Mouse (Mus musculus): Measurements from ENCODE around the gene Asic3. TPM values are rescaled to one million over a fixed set of nuclear protein-coding genes. Genes with fewer than 3 reads are reported as not detected.
A peak's percentile ranks its signal among the peaks of the same experiment; 100 is the strongest.

Asic3 gene
- polyA plus RNA-seq, 2 experiments from 2014 or later: not detected

GRCm38 (mm10) chr5:24423129-24424003 is 10.2 kb downstream of the Asic3 start, which contains the start of the genes Cdk5 and Slc4a2:
Cdk5 (minus strand) TSS chr5:24423530.
Slc4a2 (plus strand) TSS chr5:24423837.
- ATAC-seq: peak; percentile 92

GRCm38 (mm10) chr5:24424004-24424781 is 11.0 kb downstream of the Asic3 start:
- no peak for ATAC-seq

- peak; percentile 46 for ATAC-seq
Measured at GRCm38 (mm10) chr5:24424861-24425411, 11.7 kb downstream of the Asic3 start.

GRCm38 (mm10) chr5:24425421-24426036 is 12.3 kb downstream of the Asic3 start:
- no peak for ATAC-seq

- ATAC-seq: no peak
Measured at GRCm38 (mm10) chr5:24426037-24426432, 12.8 kb downstream of the Asic3 start.

GRCm38 (mm10) chr5:24426556-24427284 is 13.5 kb downstream of the Asic3 start:
- no peak for ATAC-seq

- ATAC-seq: no peak
Measured at GRCm38 (mm10) chr5:24427285-24427633, 14.1 kb downstream of the Asic3 start.

- no peak for ATAC-seq
Measured at GRCm38 (mm10) chr5:24427981-24428402, 14.8 kb downstream of the Asic3 start.

- no peak for ATAC-seq
Measured at GRCm38 (mm10) chr5:24428596-24428995, 15.4 kb downstream of the Asic3 start.

- ATAC-seq: no peak
Measured at GRCm38 (mm10) chr5:24433993-24434392, 20.8 kb downstream of the Asic3 start.

GRCm38 (mm10) chr5:24441187-24441586 is 28.0 kb downstream of the Asic3 start:
- ATAC-seq: no peak

- no peak for ATAC-seq
Measured at GRCm38 (mm10) chr5:24442029-24442428, 28.8 kb downstream of the Asic3 start.

GRCm38 (mm10) chr5:24443204-24443603 is 30.0 kb downstream of the Asic3 start:
- no peak for ATAC-seq

GRCm38 (mm10) chr5:24443927-24444326 is 30.7 kb downstream of the Asic3 start:
- ATAC-seq: no peak

GRCm38 (mm10) chr5:24444746-24445427 is 31.7 kb downstream of the Asic3 start, which contains the start of gene Fastk:
Fastk (minus strand) TSS chr5:24445287.
- ATAC-seq: peak; percentile 76

- ATAC-seq: no peak
Measured at GRCm38 (mm10) chr5:24445428-24446080, 32.4 kb downstream of the Asic3 start.

GRCm38 (mm10) chr5:24446630-24447029 is 33.4 kb downstream of the Asic3 start:
- no peak for ATAC-seq

- peak; percentile 66 for ATAC-seq
Measured at GRCm38 (mm10) chr5:24447624-24448298, 34.6 kb downstream of the Asic3 start, which contains the start of gene Tmub1. Tmub1 (minus strand) TSS chr5:24447854.

- peak; percentile 71 for ATAC-seq
Measured at GRCm38 (mm10) chr5:24451264-24452029, 38.3 kb downstream of the Asic3 start.
